Mouse (Mus musculus): ENCODE measurements around the gene Tas2r106. TPM values are rescaled to one million over a fixed set of nuclear protein-coding genes. Genes with fewer than 3 reads are reported as not detected.

Gene Tas2r106
- total RNA-seq (2021) = not detected
- long read RNA-seq, experiment 1 = 0 reads
- long read RNA-seq, experiment 2 = 0 reads

DNA sequence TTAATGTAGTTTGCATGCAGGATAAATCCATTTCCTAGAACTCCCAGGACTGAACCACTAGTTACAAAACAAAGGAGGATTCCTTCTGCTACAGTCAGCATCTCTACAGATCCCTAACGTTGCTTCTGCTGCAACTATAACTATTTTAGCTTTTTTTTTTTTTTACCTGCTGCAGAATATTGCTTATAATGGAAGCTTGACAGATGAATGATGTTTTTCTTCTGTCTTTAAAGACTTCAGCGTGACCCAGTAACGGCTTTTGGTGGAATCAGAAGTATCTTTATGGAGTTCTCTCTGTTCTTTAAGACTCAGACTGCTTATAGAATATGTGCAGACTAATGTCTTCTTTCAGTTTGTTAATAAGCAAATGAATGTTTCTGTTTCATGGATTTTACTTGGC lies at the start of gene Tas2r106:
TSS of gene Tas2r106 (minus strand) at position 101 of the 400 bp plus-strand sequence.
- no peak for DNase-seq
- TF ChIP-seq CTCF (IDR thresholded peaks at IDR 0.05) = no peak
- no peak within 1 kb of the TSS for H3K27ac ChIP-seq
- intact Hi-C loops (cut with DNase I) = no loop called here
- H3K4me3 ChIP-seq = no peak within 1 kb of the TSS

DNA sequence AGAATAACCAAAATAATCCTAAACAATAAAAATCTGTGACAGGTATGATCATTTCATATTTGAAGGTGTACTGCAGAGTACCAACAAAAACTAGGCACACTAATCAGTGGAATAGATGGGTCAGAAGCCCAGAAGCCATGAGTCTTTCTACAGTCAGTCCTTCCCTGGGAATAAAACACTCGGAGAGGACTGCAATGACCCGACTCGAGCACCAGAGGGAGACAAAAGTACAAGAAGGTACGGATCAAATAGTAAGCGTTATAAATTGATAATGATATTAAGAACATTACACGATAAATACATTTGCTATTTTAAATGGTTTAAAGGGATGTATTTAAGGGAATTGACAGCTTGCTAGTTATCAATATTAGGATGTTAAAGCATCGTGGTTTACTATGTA lies 34.1 kb upstream of the Tas2r106 start:
- no peak for TF ChIP-seq CTCF (IDR thresholded peaks at IDR 0.05)
- no peak for DNase-seq
- intact Hi-C loops (cut with DNase I) = no loop called here
- Histone ChIP-seq H3K27ac (no peak overlapping the region), H3K4me3 (no peak overlapping the region)

DNA sequence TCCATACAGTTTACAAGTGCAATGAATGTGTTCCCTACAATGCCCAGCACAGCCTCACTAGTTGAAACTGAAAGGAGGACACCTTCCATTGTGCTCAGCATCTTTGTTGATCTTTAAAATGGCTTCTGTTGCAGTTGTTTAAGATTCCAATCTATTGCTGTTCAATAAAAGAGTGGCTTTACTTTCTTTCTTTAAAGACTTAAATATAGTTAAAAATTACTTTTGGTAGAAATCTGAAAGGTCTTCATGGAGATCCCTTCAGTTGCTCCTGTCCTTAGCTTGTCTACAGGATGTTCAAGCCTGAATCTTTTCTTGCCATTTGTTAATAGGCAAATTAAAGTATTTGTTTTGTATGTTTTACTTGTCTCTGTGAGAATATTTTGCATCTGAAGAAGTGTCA lies 11.3 kb upstream of the Tas2r106 start, which contains the start of gene Tas2r114:
TSS of gene Tas2r114 (minus strand) at position 101 of the 400 bp plus-strand sequence.
- intact Hi-C loops (cut with DNase I) = no loop called here
- H3K27ac ChIP-seq = no peak within 1 kb of the TSS
- no peak within 1 kb of the TSS for H3K4me3 ChIP-seq
- DNase-seq = no peak
- TF ChIP-seq CTCF (IDR thresholded peaks at IDR 0.05) = no peak

DNA sequence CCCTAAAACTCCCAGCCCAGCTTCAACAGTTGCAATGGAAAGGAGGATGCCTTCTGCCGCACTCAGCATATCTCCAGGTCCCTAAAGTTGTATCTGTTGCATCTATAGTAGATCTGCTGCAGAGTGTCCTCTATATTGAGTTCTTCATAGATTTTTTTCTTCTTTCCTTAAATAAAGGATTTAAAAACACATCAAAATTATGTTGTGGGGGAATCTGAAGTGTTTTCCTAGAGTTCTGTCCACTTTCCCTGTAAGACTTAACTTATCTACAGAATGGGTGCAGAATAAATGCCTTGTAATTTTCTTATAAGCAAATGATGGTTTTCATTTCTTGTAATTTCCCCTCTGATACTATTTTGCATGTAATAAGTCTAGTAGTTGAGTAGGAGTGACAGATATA lies 8.7 kb upstream of the Tas2r106 start, which contains the start of gene Tas2r105:
TSS of gene Tas2r105 (minus strand) at position 101 of the 400 bp plus-strand sequence.
- intact Hi-C loops (cut with DNase I) = no loop called here
- no peak for TF ChIP-seq CTCF (IDR thresholded peaks at IDR 0.05)
- no peak for DNase-seq
- Histone ChIP-seq H3K4me3 (no peak within 1 kb of the TSS), H3K27ac (no peak within 1 kb of the TSS)

DNA sequence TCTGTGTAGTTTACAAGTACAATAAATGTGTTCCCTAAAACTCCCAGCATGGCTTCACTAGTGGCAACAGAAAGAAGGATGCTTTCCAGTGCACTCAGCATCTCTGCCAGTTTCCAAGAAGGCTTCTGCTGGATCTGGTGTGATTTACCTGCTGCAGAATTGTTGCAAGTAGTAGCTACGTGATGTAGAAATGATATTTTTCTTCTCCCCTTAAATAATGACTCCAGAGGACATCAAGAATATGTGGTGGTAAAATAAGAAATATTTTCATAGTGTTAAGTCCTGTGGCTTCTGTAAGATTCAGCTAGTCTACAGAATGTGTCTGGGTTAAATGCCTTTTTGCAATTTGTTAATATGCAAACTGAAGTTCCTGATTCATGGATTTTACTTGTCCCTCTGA lies 7.0 kb upstream of the Tas2r106 start, which contains the start of gene Tas2r104:
TSS of gene Tas2r104 (minus strand) at position 101 of the 400 bp plus-strand sequence.
- TF ChIP-seq CTCF (IDR thresholded peaks at IDR 0.05) = no peak
- intact Hi-C loops (cut with DNase I) = no loop called here
- DNase-seq = no peak
- Histone ChIP-seq H3K27ac (no peak within 1 kb of the TSS), H3K4me3 (no peak within 1 kb of the TSS)

DNA sequence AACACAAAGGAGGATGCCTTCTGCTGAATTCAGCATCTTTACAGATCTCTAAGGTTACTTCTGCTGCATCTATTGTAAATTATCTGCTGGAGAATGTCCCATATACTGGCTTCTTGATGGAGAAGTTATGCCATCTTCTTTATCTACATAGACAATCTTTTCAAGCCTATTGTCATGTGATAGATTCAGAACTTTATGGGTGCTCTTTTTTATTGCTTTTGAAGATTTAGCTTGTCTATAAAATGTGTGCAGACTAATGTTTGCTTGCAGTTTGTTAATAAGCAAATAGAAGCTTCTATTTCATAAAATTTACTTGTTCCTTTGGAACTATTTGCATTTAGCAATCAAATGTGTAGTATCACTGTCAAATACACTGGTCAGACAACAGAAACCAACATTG lies 18.6 kb downstream of the Tas2r106 start, which contains the start of gene Tas2r107:
TSS of gene Tas2r107 (minus strand) at position 101 of the 400 bp plus-strand sequence.
- Histone ChIP-seq H3K27ac (no peak within 1 kb of the TSS), H3K4me3 (no peak within 1 kb of the TSS)
- DNase-seq = no peak
- intact Hi-C loops (cut with DNase I) = no loop called here
- TF ChIP-seq CTCF (IDR thresholded peaks at IDR 0.05) = no peak

DNA sequence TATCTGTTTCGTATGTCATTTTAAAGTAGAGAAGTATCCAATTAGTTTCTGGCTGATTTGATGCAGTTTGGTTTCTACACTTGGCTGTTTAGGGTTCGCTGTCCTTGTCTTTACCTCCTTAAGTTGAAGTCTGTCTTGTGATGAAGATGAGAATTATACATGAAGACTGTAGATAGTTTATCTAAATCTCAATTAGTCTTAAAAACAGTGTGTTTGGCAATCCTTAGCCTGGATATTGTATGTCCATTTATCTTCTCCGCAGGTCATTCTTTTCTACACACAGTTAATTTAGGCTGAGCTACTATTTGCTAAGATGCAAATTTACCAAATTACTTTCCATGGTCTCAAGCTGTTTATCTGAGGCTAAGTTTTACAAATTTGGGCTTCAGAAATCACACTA lies 47.9 kb downstream of the Tas2r106 start, which contains the start of gene Tas2r130:
TSS of gene Tas2r130 (minus strand) at position 101 of the 400 bp plus-strand sequence.
- intact Hi-C loops (cut with DNase I) = no loop called here
- Histone ChIP-seq H3K4me3 (no peak within 1 kb of the TSS), H3K27ac (no peak within 1 kb of the TSS)
- no peak for TF ChIP-seq CTCF (IDR thresholded peaks at IDR 0.05)
- DNase-seq = no peak

Other genes starting within 250 kb of the Tas2r106 start
- gene 5430401F13Rik, start 192.5 kb downstream of the Tas2r106 start, total RNA-seq (2021) = not detected
- not detected for gene Gm6619, start 192.5 kb downstream of the Tas2r106 start, total RNA-seq (2021)
- gene Tas2r130, start 48.0 kb downstream of the Tas2r106 start, total RNA-seq (2021) = not detected
- gene Tas2r107, start 18.7 kb downstream of the Tas2r106 start, total RNA-seq (2021) = not detected
- gene Tas2r104, start 6.9 kb upstream of the Tas2r106 start, total RNA-seq (2021) = not detected
- not detected for gene Tas2r105, start 8.6 kb upstream of the Tas2r106 start, total RNA-seq (2021)
- not detected for gene Tas2r114, start 11.2 kb upstream of the Tas2r106 start, total RNA-seq (2021)

All from gastrocnemius, adult 2 months (tissue).